In the genomic region with DNA sequence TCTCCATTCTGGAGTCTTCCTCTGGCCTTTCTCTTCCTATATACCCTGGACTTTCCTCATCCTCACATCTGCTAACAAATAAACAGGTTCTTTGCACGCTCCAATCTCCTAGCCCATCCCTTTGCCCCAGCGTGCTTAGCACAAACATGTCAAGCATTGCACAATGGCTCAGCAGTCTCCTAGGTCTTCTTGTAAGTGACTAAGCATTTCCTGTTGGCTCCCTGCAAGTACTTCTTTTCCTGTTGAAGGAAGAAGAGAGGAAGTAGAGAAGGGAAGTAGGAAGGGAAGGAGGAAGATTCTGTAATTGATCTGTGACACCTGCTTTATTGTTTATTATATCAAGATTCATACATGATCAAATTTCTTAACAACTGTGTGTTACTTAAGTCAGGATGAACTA, we compare ENCODE assay signal across 20 mouse cellular contexts. TPM values are rescaled to one million over a fixed set of nuclear protein-coding genes. Genes with fewer than 3 reads are reported as not detected.
DNase-seq lines count a peak whose midpoint lies in the region; ATAC-seq and TF ChIP-seq lines count a peak whose summit lies in the region.
"Had no signal": no experiment of that assay in that cellular context is flagged by ENCODE, and none has a peak within 500 bp of the region (broad histone marks: within the 10 kb centered on the region; RNA-seq: fewer than 3 reads in every experiment).

No protein-coding gene starts in this region.

- H3K4me3 ChIP-seq in lung, embryonic 14.5 days (ENCODE audit: low read depth, low read length), result no peak overlapping the region
- no peak overlapping the region for H3K4me3 ChIP-seq in liver, embryonic 15.5 days (replicated peaks)
- H3K4me3 ChIP-seq in stomach, postnatal 0 days (ENCODE audit: low read depth, low read length), result no peak overlapping the region
- H3K4me3 ChIP-seq: embryonic facial prominence, embryonic 10.5 days; erythroblast, embryonic 14.5 days; forebrain, embryonic 15.5 days; heart, embryonic 15.5 days; hindbrain, embryonic 15.5 days; neural tube, embryonic 12.5 days had no signal

- no peaks in the 10 kb centered on the region for H3K27me3 ChIP-seq in lung, embryonic 14.5 days (ENCODE audit: insufficient read depth, low read length)
- H3K27me3 ChIP-seq in liver, embryonic 15.5 days, result no peaks in the 10 kb centered on the region
- no peaks in the 10 kb centered on the region for H3K27me3 ChIP-seq in stomach, postnatal 0 days (ENCODE audit: control insufficient read depth, insufficient read depth, low read length)
- H3K27me3 ChIP-seq: forebrain, embryonic 15.5 days; heart, embryonic 15.5 days; hindbrain, embryonic 15.5 days; neural tube, embryonic 12.5 days had no signal

- no peak for TF ChIP-seq EP300 in stomach, postnatal 0 days (optimal IDR thresholded peaks at IDR 0.05)

- H3K4me1 ChIP-seq in lung, embryonic 14.5 days (ENCODE audit: insufficient read depth), result no peaks in the 10 kb centered on the region
- peaks cover 7% of the 10 kb centered on the region; the same call in 1 of the 2 replicates for H3K4me1 ChIP-seq in liver, embryonic 15.5 days (replicated peaks)
- no peaks in the 10 kb centered on the region for H3K4me1 ChIP-seq in stomach, postnatal 0 days (replicated peaks; ENCODE audit: control insufficient read depth, insufficient read depth)
- H3K4me1 ChIP-seq: embryonic facial prominence, embryonic 10.5 days; forebrain, embryonic 15.5 days; heart, embryonic 15.5 days; hindbrain, embryonic 15.5 days; neural tube, embryonic 12.5 days had no signal

- ATAC-seq in lung, embryonic 14.5 days (ENCODE audit: insufficient read depth), result no peak
- ATAC-seq in liver, embryonic 15.5 days (ENCODE audit: insufficient read depth), result peak; percentile 58
- peak; percentile 62; the same call in 1 of the 2 replicates for ATAC-seq in neutrophil, adult 5-6 weeks (ENCODE audit: extremely low read depth, insufficient number of reproducible peaks, low FRiP score, poor library complexity, severe bottlenecking)
- no peak for ATAC-seq in stomach, postnatal 0 days (ENCODE audit: low FRiP score, low TSS enrichment)
- ATAC-seq: activated CD4-positive, CD25-positive, alpha-beta regulatory T cell, adult 4 months; CD4-positive, CD25-positive, alpha-beta regulatory T cell, adult 4 months; forebrain, embryonic 15.5 days; midbrain, embryonic 16.5 days had no signal

- WGBS in lung, embryonic 14.5 days, result 18% methylated on average over 2 of the region's 2 CpGs
- 2% methylated on average over 2 of the region's 2 CpGs for WGBS in liver, embryonic 15.5 days (ENCODE audit: insufficient replicate concordance)
- 30% methylated on average over 2 of the region's 2 CpGs for WGBS in stomach, postnatal 0 days

- H3K9ac ChIP-seq in lung, embryonic 14.5 days, result no peak overlapping the region
- H3K9ac ChIP-seq in liver, embryonic 15.5 days, result no peak overlapping the region
- H3K9ac ChIP-seq in stomach, postnatal 0 days (ENCODE audit: low read length), result no peak overlapping the region
- H3K9ac ChIP-seq: forebrain, embryonic 15.5 days; heart, embryonic 15.5 days; hindbrain, embryonic 15.5 days; neural tube, embryonic 12.5 days had no signal

- H3K9me3 ChIP-seq in lung, embryonic 14.5 days (ENCODE audit: low read depth, low read length), result no peaks in the 10 kb centered on the region
- H3K9me3 ChIP-seq in liver, embryonic 15.5 days (replicated peaks), result no peaks in the 10 kb centered on the region
- H3K9me3 ChIP-seq in stomach, postnatal 0 days (ENCODE audit: control insufficient read depth, low read length), result no peaks in the 10 kb centered on the region
- H3K9me3 ChIP-seq: embryonic facial prominence, embryonic 10.5 days; forebrain, embryonic 15.5 days; heart, embryonic 15.5 days; hindbrain, embryonic 15.5 days; neural tube, embryonic 12.5 days had no signal

- H3K4me2 ChIP-seq in lung, embryonic 14.5 days, result no peak overlapping the region
- no peak overlapping the region for H3K4me2 ChIP-seq in liver, embryonic 15.5 days
- no peak overlapping the region for H3K4me2 ChIP-seq in stomach, postnatal 0 days (replicated peaks; ENCODE audit: low read depth)
- H3K4me2 ChIP-seq: forebrain, embryonic 15.5 days; heart, embryonic 15.5 days; hindbrain, embryonic 15.5 days; neural tube, embryonic 12.5 days had no signal

- no peaks in the 10 kb centered on the region for H3K36me3 ChIP-seq in lung, embryonic 14.5 days (ENCODE audit: insufficient read depth)
- H3K36me3 ChIP-seq in liver, embryonic 15.5 days (replicated peaks), result no peaks in the 10 kb centered on the region
- no peaks in the 10 kb centered on the region for H3K36me3 ChIP-seq in stomach, postnatal 0 days (ENCODE audit: control insufficient read depth, insufficient read depth, low read length)
- H3K36me3 ChIP-seq: embryonic facial prominence, embryonic 10.5 days; forebrain, embryonic 15.5 days; heart, embryonic 15.5 days; hindbrain, embryonic 15.5 days; neural tube, embryonic 12.5 days had no signal

- no peak for TF ChIP-seq CTCF in lung, embryonic 14.5 days (IDR thresholded peaks at IDR 0.05; ENCODE audit: low read depth)
- no peak for TF ChIP-seq CTCF in stomach, postnatal 0 days (IDR thresholded peaks at IDR 0.05; ENCODE audit: low read depth)

- no peak overlapping the region for H3K27ac ChIP-seq in lung, embryonic 14.5 days (ENCODE audit: low read depth)
- no peak overlapping the region for H3K27ac ChIP-seq in liver, embryonic 15.5 days (replicated peaks)
- H3K27ac ChIP-seq in stomach, postnatal 0 days (replicated peaks), result no peak overlapping the region
- H3K27ac ChIP-seq: embryonic facial prominence, embryonic 10.5 days; forebrain, embryonic 15.5 days; heart, embryonic 15.5 days; hindbrain, embryonic 15.5 days; neural tube, embryonic 12.5 days had no signal

- DNase-seq in lung, embryonic 14.5 days, result peak; percentile 19
- no peak for DNase-seq in lung, postnatal 14 days
- DNase-seq in MEL-GATA-1-ER (ENCODE audit: extremely low read depth, low read depth), result peak; percentile 55
- DNase-seq in thymus, postnatal 25 days, result no peak
- DNase-seq in stomach, postnatal 0 days (ENCODE audit: low spot score), result no peak
- DNase-seq: cerebellum, postnatal 25 days; kidney, adult 8-10 months; left cerebral cortex, postnatal 4 days; thymus, postnatal 36 days had no signal

RNA-seq across cellular contexts. Expression of gene D1Ertd622e, which starts 11.0 kb away (rescaled TPM):
- 17.1 and 19.3 TPM in 2 replicates for polyA plus RNA-seq in lung, embryonic 14.5 days (2014; fragmentation: Nextera tagmentation; extraction: Ambion mirVana)
- 48.0 and 49.8 TPM in 2 replicates for polyA plus RNA-seq in liver, embryonic 15.5 days (2015; fragmentation: Nextera tagmentation; extraction: Ambion mirVana)
- total RNA-seq in neutrophil, adult 5-6 weeks (2017), result 141 and 153 TPM in 2 replicates
- 15.7 and 16.2 TPM in 2 replicates for polyA plus RNA-seq in stomach, postnatal 0 days (2015; fragmentation: Nextera tagmentation; extraction: Ambion mirVana)

Comparison
In these comparisons a context has a peak if more than half of its experiments do, and no peak if none do; other contexts are left out.
1. DNase-seq: peak in lung, embryonic 14.5 days (single experiment) and MEL-GATA-1-ER (single experiment); none in lung, postnatal 14 days (single experiment), thymus, postnatal 25 days (single experiment) and stomach, postnatal 0 days (single experiment).
2. ATAC-seq: peak in liver, embryonic 15.5 days (single experiment) and neutrophil, adult 5-6 weeks (single experiment); none in lung, embryonic 14.5 days (single experiment) and stomach, postnatal 0 days (single experiment).